Mouse (Mus musculus): ENCODE results near the gene Ankrd28. TPM values are rescaled to one million over a fixed set of nuclear protein-coding genes. Genes with fewer than 3 reads are reported as not detected.
A peak's percentile ranks its signal among the peaks of the same experiment; 100 is the strongest.

Gene Ankrd28
- polyA plus RNA-seq, 2 experiments, result 11.7 to 17.2 TPM

DNA sequence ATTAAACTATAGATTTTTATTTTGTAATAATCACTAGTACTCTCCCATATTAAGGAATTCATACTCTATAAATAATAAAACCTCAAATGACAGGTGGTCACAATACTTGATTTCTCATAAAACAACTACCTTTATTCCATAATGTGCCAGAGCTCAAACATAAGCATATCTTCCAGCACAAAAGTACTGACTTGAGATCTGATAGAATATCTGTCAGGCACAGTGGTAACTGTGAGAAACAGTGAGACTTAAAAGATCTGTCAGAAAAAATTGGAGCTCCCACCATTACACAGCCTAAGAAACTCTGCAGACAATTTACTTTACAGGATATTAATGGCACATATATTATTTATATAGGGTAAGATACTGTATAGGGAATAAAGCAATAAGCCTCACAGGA lies 114.8 kb downstream of the Ankrd28 start:
- Histone ChIP-seq H3K27me3 (ENCODE audit: control insufficient read depth, insufficient read depth, low read length) (no peaks in the 10 kb centered on the region), H3K4me3 (replicated peaks; ENCODE audit: low read length) (no peak overlapping the region), H3K4me2 (replicated peaks; ENCODE audit: low read depth, low read length, severe bottlenecking) (no peak overlapping the region), H3K9ac (ENCODE audit: low read depth, low read length, severe bottlenecking) (no peak overlapping the region), H3K27ac (replicated peaks; ENCODE audit: low read depth, low read length) (no peak overlapping the region), H3K4me1 (ENCODE audit: control insufficient read depth, insufficient read depth, low read length) (no peaks in the 10 kb centered on the region), H3K36me3 (ENCODE audit: control insufficient read depth, insufficient read depth, low read length) (peaks cover 55% of the 10 kb centered on the region), H3K9me3 (ENCODE audit: control insufficient read depth, low read length) (no peaks in the 10 kb centered on the region)
- no peak for DNase-seq (ENCODE audit: low spot score)
- no peak for TF ChIP-seq POLR2A (IDR thresholded peaks at IDR 0.05; ENCODE audit: borderline replicate concordance, extremely low read depth, insufficient read depth, insufficient read length)
- no peak for ATAC-seq (ENCODE audit: low FRiP score, low read depth)

DNA sequence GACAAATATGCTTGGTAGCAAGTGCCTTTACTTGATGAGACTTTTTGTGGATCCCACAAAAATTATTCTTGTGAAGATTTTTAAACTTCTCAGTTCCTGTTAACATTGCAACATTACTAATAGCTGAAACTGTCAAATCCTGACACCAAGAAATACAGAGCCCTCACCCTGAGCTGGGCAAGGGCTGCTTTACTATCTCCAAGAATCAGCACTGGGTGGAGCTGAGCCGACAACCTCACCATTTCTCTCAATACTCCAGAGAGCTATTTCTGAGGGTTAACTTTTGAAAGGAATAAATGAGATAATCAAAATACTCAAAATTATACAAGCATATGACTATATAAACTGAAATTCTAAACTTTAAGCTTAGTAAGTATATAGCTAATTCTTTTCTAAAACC lies 121.1 kb downstream of the Ankrd28 start:
- WGBS, result 88% methylated on average over 1 of the region's 1 CpGs
- H3K4me1 ChIP-seq (ENCODE audit: control insufficient read depth, insufficient read depth, low read length), result no peaks in the 10 kb centered on the region
- H3K27me3 ChIP-seq (ENCODE audit: control insufficient read depth, insufficient read depth, low read length), result no peaks in the 10 kb centered on the region
- no peak for ATAC-seq (ENCODE audit: low FRiP score, low read depth)
- H3K9me3 ChIP-seq (ENCODE audit: control insufficient read depth, low read length), result no peaks in the 10 kb centered on the region
- no peak overlapping the region for H3K4me2 ChIP-seq (replicated peaks; ENCODE audit: low read depth, low read length, severe bottlenecking)
- no peak for TF ChIP-seq POLR2A (IDR thresholded peaks at IDR 0.05; ENCODE audit: borderline replicate concordance, extremely low read depth, insufficient read depth, insufficient read length)
- no peak overlapping the region for H3K4me3 ChIP-seq (replicated peaks; ENCODE audit: low read length)
- no peak for DNase-seq (ENCODE audit: low spot score)
- H3K36me3 ChIP-seq (ENCODE audit: control insufficient read depth, insufficient read depth, low read length), result peaks cover 45% of the 10 kb centered on the region
- no peak overlapping the region for H3K9ac ChIP-seq (ENCODE audit: low read depth, low read length, severe bottlenecking)
- no peak overlapping the region for H3K27ac ChIP-seq (replicated peaks; ENCODE audit: low read depth, low read length)

DNA sequence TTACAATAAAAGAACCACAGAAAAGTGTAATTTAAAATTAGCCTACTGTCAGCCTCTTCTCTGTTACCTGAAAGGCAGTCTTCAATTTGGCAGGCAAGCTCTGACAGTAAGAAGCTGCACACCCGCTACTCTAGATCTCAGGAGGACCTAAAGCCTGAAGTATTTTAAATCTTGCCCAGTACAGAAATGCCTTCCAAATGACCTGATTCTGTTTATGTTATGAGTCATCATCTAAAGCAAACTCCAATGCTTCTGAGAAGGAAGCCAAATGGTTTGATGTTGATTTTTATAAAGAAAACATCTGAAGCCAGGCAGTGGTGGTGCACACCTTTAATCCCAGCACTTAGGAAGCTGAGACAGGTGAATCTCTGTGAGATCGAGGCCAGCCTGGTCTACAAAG lies 130.1 kb downstream of the Ankrd28 start:
- ATAC-seq (ENCODE audit: low FRiP score, low read depth), result no peak
- H3K4me1 ChIP-seq (ENCODE audit: control insufficient read depth, insufficient read depth, low read length), result no peaks in the 10 kb centered on the region
- no peak for TF ChIP-seq POLR2A (IDR thresholded peaks at IDR 0.05; ENCODE audit: borderline replicate concordance, extremely low read depth, insufficient read depth, insufficient read length)
- no peak overlapping the region for H3K4me3 ChIP-seq (replicated peaks; ENCODE audit: low read length)
- no peak overlapping the region for H3K4me2 ChIP-seq (replicated peaks; ENCODE audit: low read depth, low read length, severe bottlenecking)
- H3K9ac ChIP-seq (ENCODE audit: low read depth, low read length, severe bottlenecking), result no peak overlapping the region
- H3K27ac ChIP-seq (replicated peaks; ENCODE audit: low read depth, low read length), result no peak overlapping the region
- no peaks in the 10 kb centered on the region for H3K27me3 ChIP-seq (ENCODE audit: control insufficient read depth, insufficient read depth, low read length)
- 84% methylated on average over 2 of the region's 2 CpGs for WGBS
- no peak for DNase-seq (ENCODE audit: low spot score)
- H3K9me3 ChIP-seq (ENCODE audit: control insufficient read depth, low read length), result no peaks in the 10 kb centered on the region
- peaks cover 50% of the 10 kb centered on the region for H3K36me3 ChIP-seq (ENCODE audit: control insufficient read depth, insufficient read depth, low read length)

DNA sequence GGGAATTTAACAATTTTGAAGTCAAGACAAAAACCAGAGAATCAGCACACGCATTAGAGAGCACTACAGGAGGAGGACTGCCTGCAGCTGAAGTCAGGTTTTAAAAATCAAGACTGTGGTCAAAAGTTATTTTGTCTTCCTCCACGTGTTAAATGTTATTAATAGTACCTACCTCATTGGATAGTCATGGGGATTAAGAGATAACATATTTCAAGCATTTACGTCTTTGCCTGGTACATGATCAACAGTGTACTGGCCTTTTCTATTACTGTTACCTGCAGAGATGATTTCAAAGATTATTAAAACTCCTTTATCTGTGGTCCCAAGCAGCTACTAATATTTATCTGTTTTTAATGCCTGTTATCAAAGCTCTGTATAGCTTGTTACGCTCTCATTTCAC lies 132.7 kb downstream of the Ankrd28 start:
- Histone ChIP-seq H3K36me3 (ENCODE audit: control insufficient read depth, insufficient read depth, low read length) (peaks cover 29% of the 10 kb centered on the region), H3K4me3 (replicated peaks; ENCODE audit: low read length) (no peak overlapping the region), H3K27me3 (ENCODE audit: control insufficient read depth, insufficient read depth, low read length) (no peaks in the 10 kb centered on the region), H3K27ac (replicated peaks; ENCODE audit: low read depth, low read length) (no peak overlapping the region), H3K4me2 (replicated peaks; ENCODE audit: low read depth, low read length, severe bottlenecking) (no peak overlapping the region), H3K9ac (ENCODE audit: low read depth, low read length, severe bottlenecking) (no peak overlapping the region), H3K9me3 (ENCODE audit: control insufficient read depth, low read length) (no peaks in the 10 kb centered on the region), H3K4me1 (ENCODE audit: control insufficient read depth, insufficient read depth, low read length) (0 out of 2 replicates have a peak, but pooled peaks cover 2% of the 10 kb centered on the region)
- no peak for DNase-seq (ENCODE audit: low spot score)
- TF ChIP-seq POLR2A (IDR thresholded peaks at IDR 0.05; ENCODE audit: borderline replicate concordance, extremely low read depth, insufficient read depth, insufficient read length), result no peak
- no peak for ATAC-seq (ENCODE audit: low FRiP score, low read depth)
- 89% methylated on average over 4 of the region's 4 CpGs for WGBS

DNA sequence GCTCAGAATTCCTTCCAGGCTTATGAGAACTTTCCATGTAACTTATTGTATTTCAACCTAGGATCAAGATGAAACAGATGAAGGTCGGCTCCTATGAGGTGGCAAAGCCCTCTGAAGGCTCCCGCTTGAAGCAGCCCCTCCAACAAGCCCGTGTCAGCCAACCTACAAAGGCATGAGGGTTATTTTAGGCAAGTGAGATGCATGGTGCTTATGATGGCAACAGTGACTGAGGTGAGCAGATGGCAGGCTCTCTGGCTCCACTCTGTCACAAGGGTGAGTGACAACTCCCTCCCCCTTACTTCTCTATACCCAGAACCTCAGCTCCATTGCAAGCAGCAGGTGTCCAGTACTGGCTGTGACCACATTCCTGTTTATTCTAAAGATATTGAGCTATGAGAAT lies 133.1 kb downstream of the Ankrd28 start:
- H3K36me3 ChIP-seq (ENCODE audit: control insufficient read depth, insufficient read depth, low read length), result peaks cover 25% of the 10 kb centered on the region
- H3K4me2 ChIP-seq (replicated peaks; ENCODE audit: low read depth, low read length, severe bottlenecking), result no peak overlapping the region
- no peak for TF ChIP-seq POLR2A (IDR thresholded peaks at IDR 0.05; ENCODE audit: borderline replicate concordance, extremely low read depth, insufficient read depth, insufficient read length)
- no peaks in the 10 kb centered on the region for H3K27me3 ChIP-seq (ENCODE audit: control insufficient read depth, insufficient read depth, low read length)
- H3K4me3 ChIP-seq (replicated peaks; ENCODE audit: low read length), result no peak overlapping the region
- 71% methylated on average over 3 of the region's 3 CpGs for WGBS
- H3K27ac ChIP-seq (replicated peaks; ENCODE audit: low read depth, low read length), result no peak overlapping the region
- no peaks in the 10 kb centered on the region for H3K9me3 ChIP-seq (ENCODE audit: control insufficient read depth, low read length)
- 0 out of 2 replicates have a peak, but pooled peaks cover 2% of the 10 kb centered on the region for H3K4me1 ChIP-seq (ENCODE audit: control insufficient read depth, insufficient read depth, low read length)
- H3K9ac ChIP-seq (ENCODE audit: low read depth, low read length, severe bottlenecking), result no peak overlapping the region
- DNase-seq (ENCODE audit: low spot score), result no peak
- ATAC-seq (ENCODE audit: low FRiP score, low read depth), result peak; percentile 50; the same call in 1 of the 2 replicates

DNA sequence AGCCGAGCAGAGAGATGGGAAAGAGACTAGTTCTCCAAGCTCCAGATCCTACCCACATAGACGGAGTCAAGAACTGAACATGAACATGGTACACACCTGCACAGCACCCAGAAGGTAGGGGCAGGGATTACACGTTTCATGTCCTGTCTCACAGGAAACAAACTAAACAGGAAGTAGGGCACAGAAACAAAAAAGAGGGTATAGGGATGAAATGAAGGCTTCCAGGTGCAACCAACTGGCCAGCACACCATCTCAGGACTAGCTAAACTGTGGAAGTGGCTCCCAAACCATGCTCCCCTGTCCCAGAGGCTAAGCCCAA lies 133.5 kb downstream of the Ankrd28 start:
- Histone ChIP-seq H3K9me3 (ENCODE audit: control insufficient read depth, low read length) (no peaks in the 10 kb centered on the region), H3K4me2 (replicated peaks; ENCODE audit: low read depth, low read length, severe bottlenecking) (no peak overlapping the region), H3K9ac (ENCODE audit: low read depth, low read length, severe bottlenecking) (no peak overlapping the region), H3K27me3 (ENCODE audit: control insufficient read depth, insufficient read depth, low read length) (no peaks in the 10 kb centered on the region), H3K4me3 (replicated peaks; ENCODE audit: low read length) (no peak overlapping the region), H3K27ac (replicated peaks; ENCODE audit: low read depth, low read length) (no peak overlapping the region), H3K4me1 (ENCODE audit: control insufficient read depth, insufficient read depth, low read length) (0 out of 2 replicates have a peak, but pooled peaks cover 2% of the 10 kb centered on the region), H3K36me3 (ENCODE audit: control insufficient read depth, insufficient read depth, low read length) (peaks cover 21% of the 10 kb centered on the region)
- TF ChIP-seq POLR2A (IDR thresholded peaks at IDR 0.05; ENCODE audit: borderline replicate concordance, extremely low read depth, insufficient read depth, insufficient read length), result no peak
- WGBS, result 78% methylated on average over 3 of the region's 3 CpGs
- DNase-seq (ENCODE audit: low spot score) (no peak), ATAC-seq (ENCODE audit: low FRiP score, low read depth) (no peak)

Measured in limb, embryonic 14.5 days (tissue).